Mouse (Mus musculus) stomach, postnatal 0 days (tissue): Measurements from ENCODE around the gene Alox5ap.

ENCODE experiments used
- CTCF ChIP-seq: IDR thresholded peaks from 2 replicates; pipeline ENCODE4 v1.5.1; 2016; ENCODE audit warnings: antibody characterized with exemption, low read depth, mild to moderate bottlenecking, moderate library complexity
- EP300 ChIP-seq: optimal IDR thresholded peaks from 2 replicates; pipeline ENCODE3; 2016; ENCODE audit warnings: antibody characterized with exemption

DNA sequence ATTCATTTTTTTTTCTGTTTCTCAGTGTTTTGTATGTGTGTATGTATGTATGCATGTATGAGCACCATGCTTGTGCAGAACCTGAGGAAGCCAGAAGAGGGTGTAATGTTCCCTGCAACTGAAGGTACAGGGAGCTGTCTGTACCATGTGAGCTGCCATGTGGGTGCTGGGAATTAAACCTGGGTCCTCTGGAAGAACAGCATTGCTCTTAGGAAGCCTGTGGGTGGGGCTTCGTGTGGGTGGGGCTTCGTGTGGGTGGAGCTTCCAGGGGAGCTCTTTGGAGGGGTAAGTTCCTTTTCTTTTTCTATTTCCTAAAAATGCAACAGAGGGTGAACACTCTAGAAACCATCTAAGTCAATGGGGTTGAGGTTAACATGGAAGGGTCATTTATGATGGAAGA lies 11.1 kb upstream of the Alox5ap start:
- no peak for TF ChIP-seq CTCF
- no peak for TF ChIP-seq EP300
